Mouse (Mus musculus) midbrain, embryonic 11.5 days (tissue): ENCODE measurements at regions not wholly inside any gene's neighbourhood (a gene's known extent, or its start where the extent isn't known, plus 50 kb on each side); places are given as distances from the start of the nearest gene placed in this dataset.

Experiments
- ATAC-seq: fragments of 200-750 bp; cut with Nextera tagmentation; 2 replicates; pipeline ENCODE4 v1.8.0; 2017; ENCODE audit warnings: moderate TSS enrichment, moderate library complexity; ENCODE audit not compliant: low FRiP score
- DNase-seq: peaks from one replicate; pipeline ENCODE4 v3.0.0; 2015; ENCODE audit warnings: low spot score; ENCODE audit errors: missing footprints
- H3K27ac ChIP-seq: fragments of 300-500 bp; sonication (generic); 2 replicates; pipeline ENCODE4 v1.5.1; 2014; ENCODE audit warnings: low read depth, low read length
- H3K27me3 ChIP-seq: fragments of 300-500 bp; sonication (generic); 2 replicates; pipeline ENCODE4 v1.6.1; 2014; ENCODE audit warnings: mild to moderate bottlenecking, low read length, moderate library complexity, mixed read lengths; ENCODE audit not compliant: control insufficient read depth, insufficient read depth
- H3K36me3 ChIP-seq: fragments of 300-500 bp; sonication (generic); 2 replicates; pipeline ENCODE4 v1.6.1; 2014; ENCODE audit warnings: mild to moderate bottlenecking, low read length, moderate library complexity, mixed read lengths; ENCODE audit not compliant: control insufficient read depth, insufficient read depth
- H3K4me1 ChIP-seq: fragments of 300-500 bp; sonication (generic); 2 replicates; pipeline ENCODE4 v1.6.1; 2014; ENCODE audit warnings: low read length; ENCODE audit not compliant: control insufficient read depth, insufficient read depth
- H3K4me2 ChIP-seq: fragments of 300-500 bp; sonication (generic); 2 replicates; pipeline ENCODE4 v1.6.1; 2014; ENCODE audit warnings: mild to moderate bottlenecking, moderate library complexity
- H3K4me3 ChIP-seq: fragments of 300-500 bp; sonication (generic); 2 replicates; pipeline ENCODE4 v1.5.1; 2014; ENCODE audit warnings: low read depth, low read length
- H3K9ac ChIP-seq: fragments of 300-500 bp; sonication (generic); 2 replicates; pipeline ENCODE4 v1.6.1; 2014; ENCODE audit warnings: low read length
- H3K9me3 ChIP-seq: fragments of 300-500 bp; sonication (generic); 2 replicates; pipeline ENCODE4 v1.6.1; 2016; ENCODE audit warnings: low read length; ENCODE audit not compliant: control insufficient read depth
- WGBS: fragments of 180-500 bp; shearing (Covaris S2); extraction: QIAGEN DNeasy Blood & Tissue Kit; methylation state at CpG from one replicate; pipeline ENCODE4 v1.1.7; 2014; 5-methylcytosine and 5-hydroxymethylcytosine counted together

DNA sequence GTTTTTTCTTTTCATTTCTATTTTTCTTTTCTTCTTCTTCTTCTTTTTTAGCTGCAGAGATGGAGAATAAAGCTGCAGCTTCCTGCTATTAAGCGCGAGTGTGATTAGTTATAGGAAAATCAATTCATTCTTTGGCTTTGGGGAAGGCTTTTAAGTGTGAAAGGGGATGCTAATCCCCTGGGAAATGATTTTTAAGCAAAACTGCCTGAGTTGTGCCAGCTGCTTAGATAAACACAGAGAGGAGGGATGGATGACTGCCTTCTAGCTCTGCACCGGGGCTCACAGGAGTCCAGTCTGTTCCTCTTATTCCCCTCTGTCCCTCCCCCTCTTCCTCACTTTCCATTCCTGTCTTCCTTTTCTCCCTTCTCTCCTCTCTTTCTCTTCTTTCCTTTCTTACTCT lies 306.8 kb upstream of the Rbfox1 start:
- Histone ChIP-seq H3K4me1 (peaks cover 6% of the 10 kb centered on the region), H3K4me2 (no peak overlapping the region), H3K36me3 (no peaks in the 10 kb centered on the region; the same call in 1 of the 2 replicates), H3K9me3 (no peaks in the 10 kb centered on the region), H3K27me3 (no peaks in the 10 kb centered on the region), H3K9ac (no peak overlapping the region), H3K27ac (no peak overlapping the region), H3K4me3 (no peak overlapping the region)
- DNase-seq (no peak), ATAC-seq (peak; percentile 46; the same call in 1 of the 2 replicates)
- WGBS, result 32% methylated on average over 3 of the region's 3 CpGs

DNA sequence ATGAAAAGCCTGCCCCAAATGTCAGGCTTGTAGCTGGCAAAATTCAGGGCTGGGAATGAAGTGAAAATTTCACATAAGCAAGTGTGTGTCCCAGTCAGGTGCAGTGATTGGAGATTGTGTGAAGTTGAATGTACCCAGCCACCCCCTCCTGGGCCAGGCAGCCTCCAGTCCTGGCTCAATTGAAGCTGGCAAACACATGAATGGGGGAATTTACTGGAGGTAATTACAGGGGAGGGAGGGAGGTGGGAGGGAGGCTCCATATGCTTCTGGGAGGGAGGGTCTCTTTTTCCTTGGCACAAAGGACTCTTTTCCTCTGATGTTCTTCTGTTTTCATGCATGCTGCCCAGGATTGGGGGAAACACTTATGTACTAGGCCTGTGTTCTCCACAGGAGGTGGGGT lies 312.4 kb upstream of the Rbfox1 start:
- no peak overlapping the region for H3K27ac ChIP-seq
- no peak overlapping the region for H3K4me3 ChIP-seq
- no peaks in the 10 kb centered on the region for H3K4me1 ChIP-seq
- H3K9ac ChIP-seq, result no peak overlapping the region
- no peaks in the 10 kb centered on the region for H3K9me3 ChIP-seq
- no peaks in the 10 kb centered on the region for H3K36me3 ChIP-seq
- ATAC-seq (no peak), DNase-seq (no peak)
- no peaks in the 10 kb centered on the region for H3K27me3 ChIP-seq
- no peak overlapping the region for H3K4me2 ChIP-seq

DNA sequence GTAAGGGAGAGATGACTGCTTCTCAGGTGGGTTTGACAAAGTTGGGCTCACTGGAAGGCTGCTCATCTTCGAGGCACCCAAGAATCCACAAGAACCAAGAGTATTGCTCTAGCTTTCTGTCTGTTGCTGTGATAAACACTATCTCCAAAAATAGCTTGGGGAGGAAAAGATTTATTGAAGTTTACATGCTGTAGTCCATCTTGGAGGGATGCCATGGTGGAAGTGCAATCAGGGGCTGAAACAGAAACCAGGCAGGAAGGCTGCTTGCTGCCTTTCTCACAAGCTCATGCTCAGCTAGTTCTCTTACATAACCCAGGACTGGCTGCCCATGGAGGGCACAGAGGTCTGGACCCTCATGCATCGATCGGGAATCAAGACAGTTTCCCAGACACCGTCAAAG lies 314.5 kb upstream of the Rbfox1 start:
- Histone ChIP-seq H3K4me1 (no peaks in the 10 kb centered on the region), H3K4me3 (no peak overlapping the region), H3K9me3 (no peaks in the 10 kb centered on the region), H3K27ac (no peak overlapping the region), H3K9ac (no peak overlapping the region), H3K4me2 (no peak overlapping the region), H3K27me3 (no peaks in the 10 kb centered on the region), H3K36me3 (no peaks in the 10 kb centered on the region)
- 93% methylated on average over 4 of the region's 4 CpGs for WGBS
- ATAC-seq, result no peak
- no peak for DNase-seq

DNA sequence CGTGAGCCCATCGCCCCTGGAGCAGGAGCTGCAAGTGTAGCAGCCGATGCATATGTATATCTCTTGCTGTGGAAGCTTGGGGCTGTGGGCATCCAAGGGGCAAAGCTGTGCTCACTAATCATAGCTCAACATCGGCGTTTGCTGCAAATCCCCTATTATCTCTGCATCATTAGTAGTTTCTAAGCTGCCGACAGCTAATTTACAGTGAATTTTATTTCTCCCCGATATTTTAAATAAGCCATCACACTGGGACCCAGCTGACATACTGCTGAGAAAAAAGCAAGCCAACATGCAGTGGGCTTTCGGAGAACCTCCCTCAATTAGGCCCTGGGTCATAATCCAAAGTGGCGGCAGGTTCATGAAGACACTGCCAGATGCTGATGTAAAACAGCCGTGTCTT lies 313.3 kb upstream of the Eef2kmt start:
- 81% methylated on average over 10 of the region's 10 CpGs for WGBS
- no peak for DNase-seq
- Histone ChIP-seq H3K4me2 (no peak overlapping the region), H3K9me3 (no peaks in the 10 kb centered on the region), H3K4me1 (no peaks in the 10 kb centered on the region), H3K4me3 (no peak overlapping the region), H3K27me3 (no peaks in the 10 kb centered on the region), H3K36me3 (no peaks in the 10 kb centered on the region), H3K27ac (no peak overlapping the region), H3K9ac (no peak overlapping the region)
- no peak for ATAC-seq

DNA sequence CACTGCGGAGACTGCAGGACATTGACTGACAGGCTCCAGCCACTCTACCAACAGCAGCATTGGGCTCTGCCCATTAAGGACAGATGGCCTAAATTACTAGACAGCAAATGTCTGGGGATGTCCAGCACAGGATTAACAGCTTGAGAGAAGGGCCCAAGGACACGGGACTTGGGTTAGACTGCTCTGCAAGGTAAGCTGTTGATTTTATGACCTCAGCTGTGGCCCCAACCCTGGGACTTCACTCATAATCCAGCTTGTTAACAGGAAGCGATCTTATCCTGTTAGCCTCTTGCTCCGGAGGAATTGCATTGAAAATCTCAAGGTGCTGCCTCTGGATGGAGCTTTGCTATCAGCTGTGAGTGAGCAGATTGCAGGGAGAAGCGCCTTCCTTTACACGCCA lies 293.2 kb upstream of the Eef2kmt start:
- Histone ChIP-seq H3K9me3 (no peaks in the 10 kb centered on the region), H3K4me2 (no peak overlapping the region), H3K4me3 (no peak overlapping the region), H3K27ac (no peak overlapping the region), H3K9ac (no peak overlapping the region), H3K36me3 (no peaks in the 10 kb centered on the region), H3K4me1 (no peaks in the 10 kb centered on the region), H3K27me3 (no peaks in the 10 kb centered on the region)
- DNase-seq (no peak), ATAC-seq (no peak)
- 67% methylated on average over 6 of the region's 6 CpGs for WGBS

DNA sequence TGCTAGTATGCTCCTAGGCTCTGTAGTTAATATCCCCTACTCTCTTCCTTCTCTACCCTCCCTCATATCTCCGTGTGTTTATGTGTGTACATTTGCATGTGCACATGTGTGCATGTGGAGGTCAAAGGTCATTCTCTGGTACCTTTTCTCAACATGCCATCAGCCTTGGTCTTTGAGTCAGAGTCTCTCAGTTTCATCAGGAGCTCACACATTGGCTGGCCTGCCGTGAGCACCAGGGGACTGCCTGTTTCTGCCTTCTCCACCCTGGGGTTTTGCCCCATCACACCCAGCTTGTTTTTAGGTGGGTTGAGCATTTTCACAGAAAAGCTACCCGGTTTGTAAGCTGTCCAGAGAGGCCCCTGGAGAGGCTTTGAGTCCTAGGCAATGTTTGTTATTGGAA lies 292.8 kb upstream of the Eef2kmt start:
- 69% methylated on average over 3 of the region's 3 CpGs for WGBS
- no peaks in the 10 kb centered on the region for H3K36me3 ChIP-seq

DNA sequence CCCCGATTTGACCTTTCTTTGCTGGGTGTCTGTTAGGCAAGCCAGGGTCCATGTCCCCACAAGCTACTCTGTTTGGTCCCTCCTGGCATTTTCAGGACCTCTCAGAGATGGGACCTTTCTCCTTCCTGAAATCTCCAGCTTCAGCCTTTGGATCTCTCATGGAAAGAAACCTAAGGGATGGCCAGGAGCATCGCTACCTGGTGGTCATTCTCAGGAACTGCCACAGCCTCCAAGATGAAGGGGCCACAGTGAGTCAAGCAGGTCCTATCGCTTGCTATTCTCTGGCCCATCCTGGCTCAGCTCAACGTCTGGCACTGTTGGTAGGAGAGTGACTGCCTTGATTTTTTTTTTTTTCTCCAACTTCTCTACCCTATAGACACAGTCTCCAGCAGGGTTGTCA lies 291.0 kb upstream of the Eef2kmt start:
- no peaks in the 10 kb centered on the region for H3K4me1 ChIP-seq
- H3K27me3 ChIP-seq, result no peaks in the 10 kb centered on the region
- H3K9me3 ChIP-seq, result no peaks in the 10 kb centered on the region
- H3K4me3 ChIP-seq, result no peak overlapping the region
- H3K27ac ChIP-seq, result no peak overlapping the region
- ATAC-seq, result no peak
- no peak overlapping the region for H3K4me2 ChIP-seq
- H3K36me3 ChIP-seq, result no peaks in the 10 kb centered on the region
- 54% methylated on average over 4 of the region's 4 CpGs for WGBS
- no peak overlapping the region for H3K9ac ChIP-seq
- no peak for DNase-seq

More for the DNA sequence above, 292.8 kb upstream of the Eef2kmt start:
- Histone ChIP-seq H3K4me3 (no peak overlapping the region), H3K27ac (no peak overlapping the region), H3K9ac (no peak overlapping the region), H3K27me3 (no peaks in the 10 kb centered on the region), H3K4me1 (no peaks in the 10 kb centered on the region), H3K9me3 (no peaks in the 10 kb centered on the region), H3K4me2 (no peak overlapping the region)
- ATAC-seq, result no peak
- peak; percentile 73 for DNase-seq

DNA sequence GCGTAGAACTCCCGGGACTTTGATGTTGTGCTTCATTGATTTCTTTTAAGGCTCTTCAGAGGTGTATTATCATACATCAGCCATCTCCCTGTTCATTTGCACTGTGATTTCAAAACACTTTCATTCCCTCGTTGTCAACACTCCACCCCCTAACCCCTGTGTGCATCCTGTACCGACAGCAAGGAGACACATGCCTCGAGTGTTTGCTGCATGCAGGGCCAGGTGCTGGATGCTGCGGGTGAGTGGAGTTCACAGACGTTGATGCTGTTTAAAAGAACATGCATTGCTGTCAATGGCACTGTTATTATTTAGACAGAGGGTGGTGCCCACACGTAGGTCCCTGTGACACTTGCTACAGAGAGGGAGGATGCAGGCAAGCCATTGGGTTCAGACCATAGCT lies 290.0 kb upstream of the Eef2kmt start:
- no peak overlapping the region for H3K27ac ChIP-seq
- no peaks in the 10 kb centered on the region for H3K9me3 ChIP-seq
- no peak for ATAC-seq
- no peak overlapping the region for H3K4me3 ChIP-seq
- H3K4me2 ChIP-seq, result no peak overlapping the region
- no peaks in the 10 kb centered on the region for H3K27me3 ChIP-seq
- DNase-seq, result peak; percentile 83
- no peaks in the 10 kb centered on the region for H3K4me1 ChIP-seq
- H3K36me3 ChIP-seq, result no peaks in the 10 kb centered on the region
- WGBS, result 58% methylated on average over 8 of the region's 8 CpGs
- H3K9ac ChIP-seq, result no peak overlapping the region

DNA sequence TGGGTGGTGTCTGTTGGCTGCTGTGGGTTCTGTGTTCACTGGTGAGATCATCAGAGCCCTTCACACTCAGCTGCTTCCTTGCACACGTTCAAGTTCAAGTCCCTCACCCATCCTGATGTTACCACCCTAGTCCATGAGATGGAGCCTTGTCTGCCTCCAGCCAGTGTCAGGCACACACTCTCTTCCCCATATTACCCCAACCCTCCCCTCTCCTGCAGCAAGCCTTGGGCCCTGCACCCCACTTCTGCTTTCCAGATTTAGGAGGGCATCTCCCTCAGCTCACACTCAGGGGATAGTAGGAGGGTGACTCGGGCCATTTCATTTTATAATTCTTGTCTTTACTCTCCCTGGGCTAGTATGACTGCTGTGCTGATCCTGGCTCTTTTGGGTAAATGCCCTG lies 288.7 kb upstream of the Eef2kmt start:
- DNase-seq (peak; percentile 75), ATAC-seq (no peak)
- no peaks in the 10 kb centered on the region for H3K27me3 ChIP-seq
- H3K9me3 ChIP-seq, result no peaks in the 10 kb centered on the region
- no peak overlapping the region for H3K27ac ChIP-seq
- H3K4me2 ChIP-seq, result no peak overlapping the region
- no peak overlapping the region for H3K9ac ChIP-seq
- no peaks in the 10 kb centered on the region for H3K36me3 ChIP-seq
- no peaks in the 10 kb centered on the region for H3K4me1 ChIP-seq
- 70% methylated on average over 2 of the region's 2 CpGs for WGBS
- H3K4me3 ChIP-seq, result no peak overlapping the region
